Mouse (Mus musculus) stomach, embryonic 15.5 days (tissue): ENCODE data around the gene Mpped2. TPM values are rescaled to one million over a fixed set of nuclear protein-coding genes. Genes with fewer than 3 reads are reported as not detected.
A peak's percentile ranks its signal among the peaks of the same experiment; 100 is the strongest.

Source experiments
- ATAC-seq: fragments of 200-750 bp; cut with Nextera tagmentation; 2 replicates; pipeline ENCODE4 v1.8.0; 2017; ENCODE audit warnings: low read depth, moderate number of reproducible peaks, moderate TSS enrichment; ENCODE audit not compliant: insufficient read depth, low FRiP score
- H3K27ac ChIP-seq: fragments of 300-500 bp; sonication (generic); 2 replicates; pipeline ENCODE4 v1.5.1; 2015; ENCODE audit warnings: mild to moderate bottlenecking, inconsistent platforms
- H3K27me3 ChIP-seq: fragments of 300-500 bp; sonication (generic); replicated peaks from 2 replicates; pipeline ENCODE4 v1.6.1; 2015; ENCODE audit warnings: inconsistent platforms
- H3K36me3 ChIP-seq: fragments of 300-500 bp; sonication (generic); 2 replicates; pipeline ENCODE4 v1.6.1; 2015; ENCODE audit warnings: inconsistent platforms
- H3K4me1 ChIP-seq: fragments of 300-500 bp; sonication (generic); 2 replicates; pipeline ENCODE4 v1.6.1; 2015; ENCODE audit warnings: inconsistent platforms
- H3K4me2 ChIP-seq: fragments of 300-500 bp; sonication (generic); 2 replicates; pipeline ENCODE4 v1.6.1; 2015; ENCODE audit warnings: mild to moderate bottlenecking, inconsistent platforms
- H3K4me3 ChIP-seq: fragments of 300-500 bp; sonication (generic); replicated peaks from 2 replicates; pipeline ENCODE4 v1.5.1; 2015; ENCODE audit warnings: inconsistent platforms
- H3K9ac ChIP-seq: fragments of 300-500 bp; sonication (generic); 2 replicates; pipeline ENCODE4 v1.6.1; 2015; ENCODE audit warnings: inconsistent platforms
- H3K9me3 ChIP-seq: fragments of 300-500 bp; sonication (generic); 2 replicates; pipeline ENCODE4 v1.6.1; 2016; ENCODE audit warnings: inconsistent platforms
- WGBS: fragments of 180-500 bp; shearing (Covaris S2); methylation state at CpG from one replicate; pipeline ENCODE4 v1.1.7; 2015; 5-methylcytosine and 5-hydroxymethylcytosine counted together
- polyA plus RNA-seq: library from polyadenylated mRNA; unstranded; fragments of >200 nt; fragmentation: Nextera tagmentation; extraction: Ambion mirVana; gene quantifications from 2 replicates; pipeline ENCODE4 v1.2.1, GENCODE M21; 2015

Gene Mpped2
- polyA plus RNA-seq, 1 experiment from 2014 or later, result 30.1 TPM

- Histone ChIP-seq H3K36me3 (no peaks in the 10 kb centered on the region), H3K4me2 (no peak overlapping the region), H3K4me3 (no peak overlapping the region), H3K27ac (no peak overlapping the region), H3K4me1 (peaks cover 16% of the 10 kb centered on the region; the same call in 1 of the 2 replicates), H3K9ac (no peak overlapping the region), H3K27me3 (no peaks in the 10 kb centered on the region), H3K9me3 (no peaks in the 10 kb centered on the region)
- 48% methylated on average over 8 of the region's 8 CpGs for WGBS
- no peak for ATAC-seq
Observed at GRCm38 (mm10) chr2:106788055-106788454, 95.0 kb downstream of the Mpped2 start.

- peaks cover 16% of the 10 kb centered on the region; the same call in 1 of the 2 replicates for H3K4me1 ChIP-seq
- ATAC-seq, result no peak
- H3K4me2 ChIP-seq, result no peak overlapping the region
- WGBS, result 47% methylated on average over 4 of the region's 4 CpGs
- H3K27me3 ChIP-seq, result no peaks in the 10 kb centered on the region
- no peaks in the 10 kb centered on the region for H3K36me3 ChIP-seq
- no peak overlapping the region for H3K9ac ChIP-seq
- no peak overlapping the region for H3K4me3 ChIP-seq
- no peaks in the 10 kb centered on the region for H3K9me3 ChIP-seq
- H3K27ac ChIP-seq, result no peak overlapping the region
Observed at GRCm38 (mm10) chr2:106788573-106788972, 95.5 kb downstream of the Mpped2 start.

GRCm38 (mm10) chr2:106789694-106790328 lies 96.7 kb downstream of the Mpped2 start:
- peak; percentile 69; the same call in 1 of the 2 replicates for ATAC-seq
- Histone ChIP-seq H3K27ac (peak overlapping the region; percentile 64; the same call in 1 of the 2 replicates), H3K4me3 (no peak overlapping the region), H3K9ac (no peak overlapping the region), H3K36me3 (no peaks in the 10 kb centered on the region), H3K4me2 (no peak overlapping the region), H3K4me1 (peaks cover 16% of the 10 kb centered on the region; the same call in 1 of the 2 replicates), H3K27me3 (no peaks in the 10 kb centered on the region), H3K9me3 (no peaks in the 10 kb centered on the region)
- WGBS, result 28% methylated on average over 5 of the region's 5 CpGs

GRCm38 (mm10) chr2:106790329-106790701 lies 97.2 kb downstream of the Mpped2 start:
- WGBS, result 35% methylated on average over 3 of the region's 3 CpGs
- H3K9ac ChIP-seq, result no peak overlapping the region
- H3K27ac ChIP-seq, result peak overlapping the region; percentile 64; the same call in 1 of the 2 replicates
- no peaks in the 10 kb centered on the region for H3K27me3 ChIP-seq
- ATAC-seq, result no peak
- no peaks in the 10 kb centered on the region for H3K9me3 ChIP-seq
- H3K4me3 ChIP-seq, result no peak overlapping the region
- H3K4me2 ChIP-seq, result no peak overlapping the region
- H3K36me3 ChIP-seq, result no peaks in the 10 kb centered on the region
- peaks cover 16% of the 10 kb centered on the region; the same call in 1 of the 2 replicates for H3K4me1 ChIP-seq

GRCm38 (mm10) chr2:106796246-106796645 lies 103.2 kb downstream of the Mpped2 start:
- H3K9ac ChIP-seq, result no peak overlapping the region
- H3K36me3 ChIP-seq, result no peaks in the 10 kb centered on the region
- no peak overlapping the region for H3K4me3 ChIP-seq
- 0 out of 2 replicates have a peak, but pooled peaks cover 5% of the 10 kb centered on the region for H3K4me1 ChIP-seq
- 28% methylated on average over 7 of the region's 7 CpGs for WGBS
- no peak overlapping the region for H3K27ac ChIP-seq
- H3K4me2 ChIP-seq, result no peak overlapping the region
- no peaks in the 10 kb centered on the region for H3K9me3 ChIP-seq
- no peak for ATAC-seq
- H3K27me3 ChIP-seq, result no peaks in the 10 kb centered on the region

GRCm38 (mm10) chr2:106797855-106798254 lies 104.8 kb downstream of the Mpped2 start:
- no peak overlapping the region for H3K27ac ChIP-seq
- no peak overlapping the region for H3K4me3 ChIP-seq
- H3K9me3 ChIP-seq, result no peaks in the 10 kb centered on the region
- H3K27me3 ChIP-seq, result no peaks in the 10 kb centered on the region
- H3K4me2 ChIP-seq, result no peak overlapping the region
- 61% methylated on average over 3 of the region's 3 CpGs for WGBS
- H3K4me1 ChIP-seq, result 0 out of 2 replicates have a peak, but pooled peaks cover 5% of the 10 kb centered on the region
- no peaks in the 10 kb centered on the region for H3K36me3 ChIP-seq
- no peak overlapping the region for H3K9ac ChIP-seq
- ATAC-seq, result no peak

GRCm38 (mm10) chr2:106798824-106799223 lies 105.8 kb downstream of the Mpped2 start:
- no peaks in the 10 kb centered on the region for H3K9me3 ChIP-seq
- H3K9ac ChIP-seq, result no peak overlapping the region
- no peak overlapping the region for H3K27ac ChIP-seq
- H3K27me3 ChIP-seq, result no peaks in the 10 kb centered on the region
- H3K36me3 ChIP-seq, result no peaks in the 10 kb centered on the region
- H3K4me2 ChIP-seq, result no peak overlapping the region
- H3K4me3 ChIP-seq, result no peak overlapping the region
- H3K4me1 ChIP-seq, result 0 out of 2 replicates have a peak, but pooled peaks cover 5% of the 10 kb centered on the region
- no peak for ATAC-seq
- WGBS, result 52% methylated on average over 4 of the region's 4 CpGs

GRCm38 (mm10) chr2:106815898-106816297 lies 122.8 kb downstream of the Mpped2 start:
- Histone ChIP-seq H3K27ac (no peak overlapping the region), H3K4me3 (no peak overlapping the region), H3K4me2 (no peak overlapping the region), H3K9ac (no peak overlapping the region), H3K27me3 (no peaks in the 10 kb centered on the region), H3K36me3 (no peaks in the 10 kb centered on the region), H3K9me3 (no peaks in the 10 kb centered on the region), H3K4me1 (no peaks in the 10 kb centered on the region)
- WGBS, result 91% methylated on average over 3 of the region's 3 CpGs
- ATAC-seq, result no peak

DNA sequence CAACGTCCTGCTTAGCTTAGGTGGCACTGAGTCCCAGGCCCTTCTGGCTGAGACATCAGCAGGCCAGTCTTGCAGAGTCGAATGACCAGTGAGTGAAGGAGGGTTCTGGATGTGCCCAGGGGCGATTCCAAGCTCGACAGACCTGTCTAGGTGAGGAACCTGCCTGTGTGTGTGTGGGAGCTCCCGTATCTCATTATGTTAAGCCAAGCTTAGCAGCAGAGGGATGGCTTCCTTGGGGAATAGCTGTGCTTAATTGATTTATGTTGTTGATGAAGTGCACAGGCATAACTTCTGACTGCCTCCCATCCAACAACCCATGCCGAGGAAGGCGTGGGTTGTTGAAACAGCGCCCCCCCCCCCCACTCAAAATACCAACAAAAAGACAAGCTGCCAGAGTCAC lies 128.2 kb downstream of the Mpped2 start:
- no peak for ATAC-seq
- H3K4me2 ChIP-seq, result no peak overlapping the region
- 63% methylated on average over 8 of the region's 8 CpGs for WGBS
- no peaks in the 10 kb centered on the region for H3K36me3 ChIP-seq
- no peaks in the 10 kb centered on the region for H3K27me3 ChIP-seq
- no peak overlapping the region for H3K4me3 ChIP-seq
- no peak overlapping the region for H3K9ac ChIP-seq
- peaks cover 9% of the 10 kb centered on the region for H3K4me1 ChIP-seq
- no peak overlapping the region for H3K27ac ChIP-seq
- H3K9me3 ChIP-seq, result no peaks in the 10 kb centered on the region

DNA sequence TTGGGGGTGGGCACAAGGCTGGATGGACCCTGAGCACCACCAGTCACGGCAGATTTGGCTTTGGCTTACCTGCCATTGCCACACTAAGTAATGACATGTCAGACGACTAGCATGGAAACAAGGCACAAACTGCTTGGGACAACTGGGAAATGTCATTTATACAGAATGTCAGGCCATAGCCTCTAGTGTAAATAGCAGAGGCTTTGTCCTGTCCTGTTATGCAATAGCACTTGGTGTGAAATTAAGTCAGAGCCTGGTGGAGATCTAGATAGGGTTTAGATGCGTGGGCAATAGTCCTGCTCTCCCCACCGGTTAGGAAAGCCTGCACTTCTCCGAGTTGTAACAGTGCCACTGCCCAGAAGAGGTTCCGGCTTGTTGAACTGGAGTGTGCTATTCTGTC lies 128.8 kb downstream of the Mpped2 start:
- Histone ChIP-seq H3K4me2 (no peak overlapping the region), H3K9ac (no peak overlapping the region), H3K36me3 (no peaks in the 10 kb centered on the region), H3K27ac (no peak overlapping the region), H3K4me3 (no peak overlapping the region), H3K27me3 (no peaks in the 10 kb centered on the region), H3K4me1 (peaks cover 9% of the 10 kb centered on the region), H3K9me3 (no peaks in the 10 kb centered on the region)
- ATAC-seq, result no peak
- 40% methylated on average over 6 of the region's 6 CpGs for WGBS

DNA sequence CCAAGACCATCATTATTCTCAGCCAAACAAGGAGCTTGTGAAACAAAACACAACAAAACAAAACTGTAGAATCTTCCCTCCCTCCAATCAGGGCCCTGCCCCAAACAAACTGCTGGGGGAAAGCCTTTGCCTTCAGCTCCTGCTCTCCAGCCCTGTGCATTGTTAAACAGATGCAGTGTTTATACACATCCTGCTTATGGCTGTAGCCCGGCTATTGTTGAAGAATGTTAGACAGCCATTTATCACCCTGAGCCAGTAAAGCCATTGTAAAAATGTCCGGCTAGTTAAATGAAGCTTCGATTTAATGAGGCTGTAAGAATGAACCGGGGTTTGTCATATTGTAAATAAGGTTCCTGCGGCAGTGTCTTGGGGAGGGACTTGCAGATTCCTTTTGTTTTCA lies 129.5 kb downstream of the Mpped2 start:
- Histone ChIP-seq H3K27me3 (no peaks in the 10 kb centered on the region), H3K27ac (no peak overlapping the region), H3K4me3 (no peak overlapping the region), H3K9ac (no peak overlapping the region), H3K36me3 (no peaks in the 10 kb centered on the region), H3K9me3 (no peaks in the 10 kb centered on the region), H3K4me1 (peaks cover 9% of the 10 kb centered on the region), H3K4me2 (no peak overlapping the region)
- WGBS, result 10% methylated on average over 5 of the region's 5 CpGs
- ATAC-seq, result no peak

DNA sequence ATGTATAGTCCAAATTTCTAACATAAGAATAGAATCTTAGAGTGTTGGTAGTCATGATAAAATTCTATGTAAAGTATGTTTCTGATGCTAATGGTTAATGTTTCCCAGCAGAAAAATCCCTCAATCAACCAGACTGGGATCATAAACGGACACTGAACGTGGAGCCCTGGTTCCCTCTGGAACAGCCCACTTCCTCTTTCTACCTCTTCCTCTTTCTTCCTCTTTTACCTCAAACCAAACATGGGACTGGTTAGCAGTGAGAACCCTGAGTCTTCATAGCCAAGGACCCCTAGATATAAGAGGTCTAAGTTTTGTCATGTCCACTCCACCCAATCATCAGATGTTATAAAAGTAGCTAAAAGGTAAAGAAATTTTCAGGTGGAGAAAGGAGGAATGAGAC lies 132.4 kb downstream of the Mpped2 start:
- no peak for ATAC-seq
- Histone ChIP-seq H3K4me1 (peaks cover 9% of the 10 kb centered on the region), H3K27me3 (no peaks in the 10 kb centered on the region), H3K9ac (no peak overlapping the region), H3K36me3 (no peaks in the 10 kb centered on the region), H3K27ac (no peak overlapping the region), H3K4me2 (no peak overlapping the region), H3K4me3 (no peak overlapping the region), H3K9me3 (no peaks in the 10 kb centered on the region)
- WGBS, result 49% methylated on average over 2 of the region's 2 CpGs

DNA sequence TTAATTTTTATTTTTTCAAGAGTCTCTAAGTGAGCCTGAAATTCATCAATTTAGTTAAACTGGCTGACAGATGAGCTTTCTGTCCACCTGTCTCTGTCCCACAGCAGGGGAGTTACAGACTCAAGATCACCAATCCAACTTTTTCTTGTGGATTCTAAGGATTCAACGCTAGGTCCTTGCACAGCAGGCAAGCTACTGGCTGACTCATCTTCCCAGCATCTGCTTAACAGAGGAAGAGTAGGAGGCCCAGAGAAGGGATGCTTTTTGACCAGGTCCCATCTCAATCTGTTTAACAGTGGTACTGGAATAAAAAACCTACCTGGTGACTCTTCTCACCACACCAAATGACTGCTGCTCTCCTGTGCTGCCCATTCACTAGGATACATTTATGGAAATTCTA lies 133.0 kb downstream of the Mpped2 start:
- Histone ChIP-seq H3K4me3 (no peak overlapping the region), H3K27me3 (no peaks in the 10 kb centered on the region), H3K9me3 (no peaks in the 10 kb centered on the region), H3K36me3 (no peaks in the 10 kb centered on the region), H3K9ac (no peak overlapping the region), H3K4me2 (no peak overlapping the region), H3K27ac (no peak overlapping the region), H3K4me1 (peaks cover 9% of the 10 kb centered on the region)
- no peak for ATAC-seq
- WGBS, result 86% methylated on average over 1 of the region's 1 CpGs
